8 mouse cellular contexts compared by ENCODE assay signal in genomic region chr11:110399240-110400150, GRCm38 (mm10). TPM values are rescaled to one million over a fixed set of nuclear protein-coding genes. Genes with fewer than 3 reads are reported as not detected.
DNase-seq lines count a peak whose midpoint lies in the region; ATAC-seq lines count a peak whose summit lies in the region.

No protein-coding gene starts in this region.

- no peaks in the 10 kb centered on the region for H3K9me3 ChIP-seq in forebrain, embryonic 11.5 days (ENCODE audit: control insufficient read depth, low read length)
- no peaks in the 10 kb centered on the region for H3K9me3 ChIP-seq in liver, embryonic 12.5 days (replicated peaks)

- peak overlapping the region; percentile 59 for H3K4me2 ChIP-seq in forebrain, embryonic 11.5 days (ENCODE audit: low read depth, low read length, severe bottlenecking)
- H3K4me2 ChIP-seq in liver, embryonic 12.5 days, result peak overlapping the region; percentile 77

- peaks cover 11% of the 10 kb centered on the region for H3K4me1 ChIP-seq in forebrain, embryonic 11.5 days (replicated peaks; ENCODE audit: control insufficient read depth, insufficient read depth, low read length)
- H3K4me1 ChIP-seq in liver, embryonic 12.5 days, result peaks cover 24% of the 10 kb centered on the region; the same call in 1 of the 2 replicates

- WGBS in forebrain, embryonic 11.5 days, result 9% methylated on average over 15 of the region's 15 CpGs
- WGBS in liver, embryonic 12.5 days (ENCODE audit: insufficient replicate concordance), result 10% methylated on average over 15 of the region's 15 CpGs

- no peak; the same call in 1 of the 2 replicates for ATAC-seq in forebrain, embryonic 11.5 days (replicated peaks; ENCODE audit: low FRiP score)
- ATAC-seq in liver, embryonic 12.5 days, result peak; percentile 37

- no peaks in the 10 kb centered on the region for H3K36me3 ChIP-seq in forebrain, embryonic 11.5 days (ENCODE audit: control insufficient read depth, insufficient read depth, low read length)
- H3K36me3 ChIP-seq in liver, embryonic 12.5 days, result no peaks in the 10 kb centered on the region

- H3K27ac ChIP-seq in forebrain, embryonic 11.5 days (ENCODE audit: low read depth, low read length), result no peak overlapping the region
- no peak overlapping the region for H3K27ac ChIP-seq in liver, embryonic 12.5 days

- H3K9ac ChIP-seq in forebrain, embryonic 11.5 days (ENCODE audit: low read length), result peak overlapping the region; percentile 43
- H3K9ac ChIP-seq in liver, embryonic 12.5 days, result peak overlapping the region; percentile 43; the same call in 1 of the 2 replicates

- DNase-seq in embryo, embryonic 10 days (ENCODE audit: low spot score), result peak; percentile 15
- no peak for DNase-seq in embryo, embryonic 10.5 days (ENCODE audit: low spot score)
- peak; percentile 23 for DNase-seq in 3T3-L1 (ENCODE audit: low read depth, low spot score)
- no peak for DNase-seq in forebrain, embryonic 11.5 days (ENCODE audit: low spot score)
- DNase-seq in right cerebral cortex, adult 2 months (ENCODE audit: low spot score in 2 of 2), result no peak
- no peak for DNase-seq in adrenal gland, adult 2 months
- no peak for DNase-seq in gastrocnemius, postnatal 10 days

- H3K4me3 ChIP-seq in forebrain, embryonic 11.5 days (ENCODE audit: low read depth, low read length), result peak overlapping the region; percentile 38
- peak overlapping the region; percentile 63 for H3K4me3 ChIP-seq in liver, embryonic 12.5 days

- H3K27me3 ChIP-seq in forebrain, embryonic 11.5 days (ENCODE audit: control insufficient read depth, insufficient read depth, low read length), result peaks cover 2% of the 10 kb centered on the region; the same call in 1 of the 2 replicates
- peaks cover 10% of the 10 kb centered on the region; the same call in 1 of the 2 replicates for H3K27me3 ChIP-seq in liver, embryonic 12.5 days (replicated peaks)

RNA-seq across cellular contexts. Expression of gene Map2k6, which starts 0.6 kb away (rescaled TPM):
- polyA plus RNA-seq in forebrain, embryonic 11.5 days (2014; fragmentation: Nextera tagmentation; extraction: Ambion mirVana), result 39.1 and 42.2 TPM in 2 replicates
- 6.5 and 7.1 TPM in 2 replicates for polyA plus RNA-seq in liver, embryonic 12.5 days (2016; fragmentation: Nextera tagmentation; extraction: Ambion mirVana)
- total RNA-seq in adrenal gland, adult 2 months (2021), result 1 to 10 TPM; 4.0 to 4.4 TPM
- 0.42 and 0.45 TPM in 2 replicates for polyA plus RNA-seq in adrenal gland, adult 2 months (2012; rRNA removed)
- 10 to 100 TPM; 25.2 to 31.6 TPM for total RNA-seq in gastrocnemius, postnatal 10 days (2021)

Comparison
In these comparisons a context has a peak if more than half of its experiments do, and no peak if none do; other contexts are left out.
1. DNase-seq: peak in embryo, embryonic 10 days (single experiment) and 3T3-L1 (single experiment); none in embryo, embryonic 10.5 days (single experiment), forebrain, embryonic 11.5 days (single experiment), right cerebral cortex, adult 2 months (0 of 2), adrenal gland, adult 2 months (single experiment) and gastrocnemius, postnatal 10 days (single experiment).